Mouse (Mus musculus): ENCODE measurements around the gene Rxfp2. TPM values are rescaled to one million over a fixed set of nuclear protein-coding genes. Genes with fewer than 3 reads are reported as not detected.

Gene Rxfp2
- polyA plus RNA-seq, 1 experiment from 2014 or later = not detected

DNA sequence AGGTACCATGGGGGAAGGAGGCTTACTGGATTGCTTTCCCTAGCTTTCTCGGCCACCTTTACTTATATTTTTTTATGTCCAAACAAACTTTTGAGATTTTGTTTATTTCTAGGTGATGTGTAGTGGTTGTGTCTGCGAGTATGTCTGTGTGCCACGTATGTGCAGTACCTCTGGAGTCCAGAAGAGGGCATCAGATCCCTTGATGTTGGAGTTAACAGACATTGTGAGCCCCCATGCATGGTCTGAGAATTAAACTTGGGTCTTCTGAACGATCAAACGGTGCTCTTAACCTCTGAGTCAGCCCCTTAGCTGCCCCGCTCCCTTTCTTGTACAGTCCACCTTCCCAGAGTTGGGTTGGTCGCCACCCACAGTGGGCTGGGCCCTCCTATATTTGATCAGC lies 95.5 kb downstream of the Rxfp2 start:
- H3K4me3 ChIP-seq (ENCODE audit: low read depth, low read length) = no peak overlapping the region
- no peak overlapping the region for H3K9ac ChIP-seq (ENCODE audit: low read depth, low read length)
- no peaks in the 10 kb centered on the region for H3K27me3 ChIP-seq (ENCODE audit: control insufficient read depth, insufficient read depth, low read depth, low read length)
- 58% methylated on average over 7 of the region's 7 CpGs for WGBS (ENCODE audit: insufficient replicate concordance)
- peaks cover 9% of the 10 kb centered on the region for H3K4me1 ChIP-seq (ENCODE audit: control insufficient read depth, low read depth, low read length)
- no peak overlapping the region for H3K27ac ChIP-seq (ENCODE audit: low read length)
- no peaks in the 10 kb centered on the region for H3K36me3 ChIP-seq (ENCODE audit: control insufficient read depth, insufficient read depth)
- H3K4me2 ChIP-seq (ENCODE audit: low read depth, low read length) = no peak overlapping the region
- H3K9me3 ChIP-seq (replicated peaks; ENCODE audit: control insufficient read depth, low read length) = 0 out of 2 replicates have a peak, but pooled peaks cover 2% of the 10 kb centered on the region
- ATAC-seq (ENCODE audit: low read depth) = no peak

DNA sequence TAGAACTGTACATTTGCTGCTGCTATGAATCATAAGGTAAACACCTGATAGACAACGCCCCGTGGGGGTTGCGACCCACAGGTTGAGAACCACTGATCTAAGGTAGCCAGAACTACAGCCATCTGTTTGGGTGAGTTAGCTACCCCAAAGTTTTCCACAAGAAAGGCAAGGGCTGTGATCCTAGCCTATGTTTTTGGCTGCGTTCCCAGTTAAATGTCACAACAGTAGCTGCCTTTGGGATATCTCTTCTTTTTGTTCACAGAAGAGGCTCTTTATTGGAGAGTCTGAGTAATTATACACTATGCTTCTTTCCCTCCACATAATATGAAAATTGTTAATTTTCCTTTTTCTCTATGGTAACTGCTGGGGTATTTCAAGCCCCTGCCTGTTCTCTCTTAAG lies 96.3 kb downstream of the Rxfp2 start:
- Histone ChIP-seq H3K27me3 (ENCODE audit: control insufficient read depth, insufficient read depth, low read depth, low read length) (peaks cover 2% of the 10 kb centered on the region; the same call in 1 of the 2 replicates), H3K4me1 (ENCODE audit: control insufficient read depth, low read depth, low read length) (peaks cover 12% of the 10 kb centered on the region), H3K27ac (ENCODE audit: low read length) (no peak overlapping the region), H3K4me2 (ENCODE audit: low read depth, low read length) (no peak overlapping the region), H3K36me3 (ENCODE audit: control insufficient read depth, insufficient read depth) (no peaks in the 10 kb centered on the region), H3K4me3 (ENCODE audit: low read depth, low read length) (no peak overlapping the region), H3K9ac (ENCODE audit: low read depth, low read length) (no peak overlapping the region), H3K9me3 (replicated peaks; ENCODE audit: control insufficient read depth, low read length) (0 out of 2 replicates have a peak, but pooled peaks cover 2% of the 10 kb centered on the region)
- 73% methylated on average over 4 of the region's 4 CpGs for WGBS (ENCODE audit: insufficient replicate concordance)
- ATAC-seq (ENCODE audit: low read depth) = no peak

DNA sequence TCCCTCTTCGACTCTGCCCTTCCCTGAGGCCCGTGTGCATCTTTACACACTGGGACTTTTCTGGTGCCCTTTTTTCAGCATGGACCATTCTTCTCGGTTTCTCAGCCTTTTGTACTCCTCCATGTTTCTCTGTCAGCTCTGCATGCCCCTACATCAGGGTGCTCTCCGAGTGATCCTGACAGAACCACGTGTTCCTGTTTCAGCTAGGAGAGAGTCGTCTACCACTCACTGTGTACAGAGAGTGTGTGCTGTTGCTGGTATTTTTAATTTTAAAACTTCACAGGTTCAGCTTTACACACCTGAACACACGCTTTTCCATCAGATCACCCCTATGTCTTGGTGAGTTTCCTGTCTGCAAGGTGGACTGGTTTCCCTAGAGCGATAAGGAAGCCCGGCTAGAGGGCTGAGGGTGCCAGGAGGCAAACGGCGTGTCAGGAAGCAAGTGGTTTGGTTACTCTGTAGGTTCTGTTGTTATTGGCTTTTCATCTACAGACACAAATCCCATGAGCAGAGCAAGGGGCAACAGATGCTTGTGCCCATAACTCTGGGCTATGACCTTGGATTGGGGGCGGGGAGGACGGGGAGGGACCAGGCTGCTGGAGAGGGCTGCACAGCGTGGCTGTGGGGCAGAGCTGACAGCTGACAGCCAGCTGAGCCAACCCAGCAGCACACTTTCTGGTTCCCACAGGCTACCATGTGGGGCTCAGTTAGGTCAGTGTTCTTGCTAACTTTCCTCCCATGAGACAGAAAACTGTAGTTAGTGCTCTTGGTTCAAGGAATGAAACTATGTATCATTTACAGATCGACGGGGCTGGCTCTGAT lies 97.0 kb downstream of the Rxfp2 start:
- Histone ChIP-seq H3K4me1 (ENCODE audit: control insufficient read depth, low read depth, low read length) (peaks cover 12% of the 10 kb centered on the region), H3K36me3 (ENCODE audit: control insufficient read depth, insufficient read depth) (no peaks in the 10 kb centered on the region), H3K9me3 (replicated peaks; ENCODE audit: control insufficient read depth, low read length) (0 out of 2 replicates have a peak, but pooled peaks cover 2% of the 10 kb centered on the region), H3K4me2 (ENCODE audit: low read depth, low read length) (peak overlapping the region; percentile 35), H3K9ac (ENCODE audit: low read depth, low read length) (no peak overlapping the region), H3K27me3 (ENCODE audit: control insufficient read depth, insufficient read depth, low read depth, low read length) (peaks cover 2% of the 10 kb centered on the region; the same call in 1 of the 2 replicates), H3K27ac (ENCODE audit: low read length) (no peak overlapping the region), H3K4me3 (ENCODE audit: low read depth, low read length) (no peak overlapping the region)
- WGBS (ENCODE audit: insufficient replicate concordance) = 29% methylated on average over 16 of the region's 16 CpGs
- ATAC-seq (ENCODE audit: low read depth) = no peak

DNA sequence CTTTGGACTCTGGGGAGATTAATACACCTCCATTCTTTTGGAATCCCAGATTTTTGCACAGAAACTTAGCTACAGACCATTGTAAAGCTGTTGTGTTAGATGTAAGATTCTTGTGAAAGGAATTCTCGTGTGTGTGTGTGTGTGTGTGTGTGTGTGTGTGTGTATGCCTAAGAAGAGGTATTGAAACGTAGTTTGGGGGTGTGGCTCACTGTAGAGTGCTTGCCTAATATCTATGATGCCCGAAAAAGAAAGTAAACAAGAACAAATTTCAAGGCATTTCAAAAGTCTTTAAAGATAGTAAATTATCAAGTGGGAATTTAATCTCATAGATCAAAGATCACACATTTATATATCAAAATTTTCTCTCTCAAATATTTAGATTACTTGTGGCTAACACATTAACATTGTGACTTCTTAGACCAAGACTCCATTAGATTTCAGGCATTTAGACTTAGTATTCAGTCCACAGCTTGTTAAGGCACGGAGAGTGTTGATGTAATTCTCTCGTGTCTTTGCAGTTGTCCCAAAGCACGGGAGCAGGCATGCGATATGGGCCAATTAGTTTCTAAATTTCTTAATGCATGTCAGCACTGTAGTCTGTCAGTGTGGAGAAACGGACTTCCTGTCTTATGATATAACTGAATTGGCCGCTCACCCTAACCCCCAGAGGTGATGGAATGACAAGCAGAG lies 97.9 kb downstream of the Rxfp2 start:
- Histone ChIP-seq H3K27ac (ENCODE audit: low read length) (no peak overlapping the region), H3K4me1 (ENCODE audit: control insufficient read depth, low read depth, low read length) (peaks cover 12% of the 10 kb centered on the region), H3K4me2 (ENCODE audit: low read depth, low read length) (no peak overlapping the region), H3K36me3 (ENCODE audit: control insufficient read depth, insufficient read depth) (no peaks in the 10 kb centered on the region), H3K4me3 (ENCODE audit: low read depth, low read length) (no peak overlapping the region), H3K9ac (ENCODE audit: low read depth, low read length) (no peak overlapping the region), H3K27me3 (ENCODE audit: control insufficient read depth, insufficient read depth, low read depth, low read length) (peaks cover 2% of the 10 kb centered on the region; the same call in 1 of the 2 replicates), H3K9me3 (replicated peaks; ENCODE audit: control insufficient read depth, low read length) (0 out of 2 replicates have a peak, but pooled peaks cover 2% of the 10 kb centered on the region)
- 47% methylated on average over 9 of the region's 9 CpGs for WGBS (ENCODE audit: insufficient replicate concordance)
- ATAC-seq (ENCODE audit: low read depth) = no peak

DNA sequence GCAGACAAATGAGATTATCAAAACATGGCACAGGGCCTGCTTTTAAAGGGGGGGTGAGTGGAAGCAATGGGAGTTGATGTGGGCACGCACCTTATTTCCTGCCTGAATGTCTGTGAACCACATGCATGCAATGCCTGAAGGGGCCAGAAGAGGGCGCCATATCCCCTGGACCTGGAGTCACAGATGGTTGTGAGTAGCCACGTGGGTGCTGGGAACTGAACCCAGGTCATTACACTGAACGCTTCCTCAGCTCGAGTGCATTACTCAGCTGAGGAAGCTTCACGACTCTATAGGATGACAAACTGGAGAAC lies 98.4 kb downstream of the Rxfp2 start:
- Histone ChIP-seq H3K27me3 (ENCODE audit: control insufficient read depth, insufficient read depth, low read depth, low read length) (peaks cover 2% of the 10 kb centered on the region; the same call in 1 of the 2 replicates), H3K4me1 (ENCODE audit: control insufficient read depth, low read depth, low read length) (peaks cover 12% of the 10 kb centered on the region), H3K36me3 (ENCODE audit: control insufficient read depth, insufficient read depth) (no peaks in the 10 kb centered on the region), H3K9ac (ENCODE audit: low read depth, low read length) (no peak overlapping the region), H3K27ac (ENCODE audit: low read length) (no peak overlapping the region), H3K4me3 (ENCODE audit: low read depth, low read length) (no peak overlapping the region), H3K9me3 (replicated peaks; ENCODE audit: control insufficient read depth, low read length) (0 out of 2 replicates have a peak, but pooled peaks cover 2% of the 10 kb centered on the region), H3K4me2 (ENCODE audit: low read depth, low read length) (no peak overlapping the region)
- 78% methylated on average over 6 of the region's 6 CpGs for WGBS (ENCODE audit: insufficient replicate concordance)
- no peak for ATAC-seq (ENCODE audit: low read depth)

DNA sequence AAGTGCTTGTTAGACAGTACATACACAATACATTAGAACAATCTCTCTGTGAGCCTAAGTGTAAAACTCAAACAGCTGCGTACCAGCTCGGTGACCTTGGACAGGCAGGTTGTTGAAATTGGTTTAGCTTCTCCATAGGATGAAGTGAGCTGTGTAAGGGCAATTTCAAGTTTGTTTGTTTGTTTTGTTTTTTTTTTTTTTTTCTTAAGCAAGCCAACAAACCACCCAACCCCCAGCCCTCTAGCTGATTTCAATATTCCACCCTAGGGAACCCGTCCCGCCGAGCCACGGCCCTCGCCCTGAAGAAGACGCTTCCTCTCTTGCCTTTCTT lies 99.6 kb downstream of the Rxfp2 start:
- Histone ChIP-seq H3K9me3 (replicated peaks; ENCODE audit: control insufficient read depth, low read length) (0 out of 2 replicates have a peak, but pooled peaks cover 2% of the 10 kb centered on the region), H3K4me2 (ENCODE audit: low read depth, low read length) (peak overlapping the region; percentile 85), H3K36me3 (ENCODE audit: control insufficient read depth, insufficient read depth) (no peaks in the 10 kb centered on the region), H3K4me3 (ENCODE audit: low read depth, low read length) (peak overlapping the region; percentile 75), H3K9ac (ENCODE audit: low read depth, low read length) (peak overlapping the region; percentile 15; the same call in 1 of the 2 replicates), H3K27me3 (ENCODE audit: control insufficient read depth, insufficient read depth, low read depth, low read length) (peaks cover 2% of the 10 kb centered on the region; the same call in 1 of the 2 replicates), H3K4me1 (ENCODE audit: control insufficient read depth, low read depth, low read length) (peaks cover 12% of the 10 kb centered on the region), H3K27ac (ENCODE audit: low read length) (peak overlapping the region; percentile 13; the same call in 1 of the 2 replicates)
- WGBS (ENCODE audit: insufficient replicate concordance) = 14% methylated on average over 8 of the region's 8 CpGs
- ATAC-seq (ENCODE audit: low read depth) = no peak

DNA sequence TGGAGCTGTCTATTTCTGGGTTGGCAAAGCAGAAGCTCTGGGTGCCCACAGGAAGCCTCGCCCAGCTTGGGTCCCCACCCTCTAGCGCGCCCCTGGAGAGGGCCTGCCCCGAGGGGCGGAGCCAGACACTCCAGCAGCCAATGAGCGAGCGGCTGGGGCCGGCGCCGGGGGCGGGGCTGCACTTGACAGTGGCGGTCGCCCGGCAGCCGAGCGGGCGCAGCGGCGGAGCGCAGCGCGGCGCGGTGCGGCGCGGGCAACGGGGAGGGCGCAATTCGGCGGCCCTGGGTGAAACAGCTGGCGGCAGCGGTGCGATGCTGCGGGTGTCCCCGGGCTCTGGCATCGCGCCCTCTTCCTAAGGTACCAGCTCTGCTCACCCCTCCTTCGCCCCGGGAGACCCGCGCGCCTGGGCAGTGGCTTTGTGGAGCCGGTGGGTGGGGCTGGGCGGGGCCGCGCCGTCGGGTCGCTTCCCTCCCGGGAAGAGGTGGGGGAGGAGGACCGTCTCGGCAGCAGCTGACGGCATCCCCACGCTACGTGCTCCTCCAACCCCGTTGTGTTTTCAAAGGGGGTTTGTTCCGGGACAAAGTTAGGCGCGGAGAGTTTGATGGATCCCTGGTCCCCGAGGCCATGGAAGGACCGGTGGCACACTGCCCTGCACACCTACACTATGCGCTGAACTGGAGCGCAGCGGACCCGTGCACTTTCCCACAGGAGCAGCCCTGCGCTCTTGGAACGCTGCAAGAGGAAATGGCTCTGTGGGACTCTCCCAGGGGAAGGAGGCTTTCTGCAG lies 100.2 kb downstream of the Rxfp2 start, which contains the start of gene Fry:
TSS of gene Fry (plus strand) at position 191 of the 787 bp plus-strand sequence.
- Histone ChIP-seq H3K36me3 (ENCODE audit: control insufficient read depth, insufficient read depth) (no peaks in the 10 kb centered on the region), H3K4me3 (ENCODE audit: low read depth, low read length) (peak within 1 kb of the TSS; percentile 75), H3K9me3 (replicated peaks; ENCODE audit: control insufficient read depth, low read length) (0 out of 2 replicates have a peak, but pooled peaks cover 2% of the 10 kb centered on the region), H3K27ac (ENCODE audit: low read length) (peak within 1 kb of the TSS; percentile 52), H3K9ac (ENCODE audit: low read depth, low read length) (peak within 1 kb of the TSS; percentile 59), H3K4me2 (ENCODE audit: low read depth, low read length) (peak within 1 kb of the TSS; percentile 85), H3K27me3 (ENCODE audit: control insufficient read depth, insufficient read depth, low read depth, low read length) (peaks cover 2% of the 10 kb centered on the region; the same call in 1 of the 2 replicates), H3K4me1 (ENCODE audit: control insufficient read depth, low read depth, low read length) (peaks cover 12% of the 10 kb centered on the region)
- ATAC-seq (ENCODE audit: low read depth) = peak; percentile 99
- WGBS (ENCODE audit: insufficient replicate concordance) = under 1% methylated on average over 56 of the region's 68 CpGs

DNA sequence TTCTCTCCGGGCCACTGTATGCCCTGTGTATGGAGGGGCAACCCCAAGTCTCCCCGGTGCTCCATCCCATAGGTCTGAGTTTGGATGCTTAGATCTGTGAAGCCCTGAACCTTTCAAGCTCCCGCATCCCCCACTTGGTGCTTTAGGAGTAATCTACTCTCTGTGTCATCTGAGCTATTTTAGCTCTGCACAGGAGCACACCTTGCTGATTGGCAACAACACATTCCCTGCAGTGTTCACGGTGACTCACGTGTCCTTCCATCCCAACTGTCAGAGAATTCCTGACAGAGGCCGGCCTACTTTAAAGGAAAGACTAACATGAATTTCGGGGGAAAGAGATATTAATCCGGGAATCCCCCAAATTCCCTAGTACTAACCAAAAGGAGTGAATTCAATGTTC lies 102.2 kb downstream of the Rxfp2 start:
- no peak overlapping the region for H3K9ac ChIP-seq (ENCODE audit: low read depth, low read length)
- H3K4me3 ChIP-seq (ENCODE audit: low read depth, low read length) = no peak overlapping the region
- ATAC-seq (ENCODE audit: low read depth) = no peak
- peaks cover 12% of the 10 kb centered on the region for H3K4me1 ChIP-seq (ENCODE audit: control insufficient read depth, low read depth, low read length)
- 0 out of 2 replicates have a peak, but pooled peaks cover 2% of the 10 kb centered on the region for H3K9me3 ChIP-seq (replicated peaks; ENCODE audit: control insufficient read depth, low read length)
- H3K27me3 ChIP-seq (ENCODE audit: control insufficient read depth, insufficient read depth, low read depth, low read length) = peaks cover 2% of the 10 kb centered on the region; the same call in 1 of the 2 replicates
- 79% methylated on average over 8 of the region's 8 CpGs for WGBS (ENCODE audit: insufficient replicate concordance)
- H3K36me3 ChIP-seq (ENCODE audit: control insufficient read depth, insufficient read depth) = no peaks in the 10 kb centered on the region
- no peak overlapping the region for H3K4me2 ChIP-seq (ENCODE audit: low read depth, low read length)
- no peak overlapping the region for H3K27ac ChIP-seq (ENCODE audit: low read length)
